Mouse (Mus musculus) embryo, embryonic 10 days (tissue): Measurements from ENCODE around the gene Nr5a2.

Experiments used
- DNase-seq: peaks from one replicate; pipeline ENCODE4 v3.0.0-alpha.2; 2015; ENCODE audit warnings: low spot score

Gene Nr5a2

GRCm38 (mm10) chr1:136910144-136910543, 50.1 kb downstream of the Nr5a2 start:
- DNase-seq = no peak

GRCm38 (mm10) chr1:136909494-136910037, 50.7 kb downstream of the Nr5a2 start:
- no peak for DNase-seq

- no peak for DNase-seq
Measured at GRCm38 (mm10) chr1:136898130-136898529, 62.1 kb downstream of the Nr5a2 start.

DNA sequence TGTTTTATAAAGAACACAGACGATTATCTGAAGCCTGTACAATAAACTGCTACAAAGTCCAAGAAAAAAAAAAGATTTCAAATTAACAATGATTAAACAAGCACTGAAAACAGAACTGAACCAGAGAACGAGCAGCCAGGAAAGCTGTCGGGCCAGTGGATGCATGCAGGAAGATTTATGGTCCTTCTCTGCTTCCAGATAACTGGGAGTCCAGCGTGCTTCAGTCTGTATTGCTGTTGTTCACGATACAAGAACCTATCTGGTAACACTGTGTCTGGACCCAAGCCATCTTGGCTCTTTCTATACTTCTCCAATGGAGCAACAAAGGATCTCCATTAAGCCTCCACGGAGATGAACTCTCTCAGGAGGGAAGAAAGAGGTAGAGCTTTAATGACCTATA, 63.9 kb downstream of the Nr5a2 start:
- no peak for DNase-seq

- no peak for DNase-seq
Measured at GRCm38 (mm10) chr1:136895877-136896276, 64.4 kb downstream of the Nr5a2 start.

- no peak for DNase-seq
Measured at GRCm38 (mm10) chr1:136894753-136895152, 65.5 kb downstream of the Nr5a2 start.

GRCm38 (mm10) chr1:136893162-136893561, 67.1 kb downstream of the Nr5a2 start:
- DNase-seq = no peak

- no peak for DNase-seq
Measured at GRCm38 (mm10) chr1:136890439-136890838, 69.8 kb downstream of the Nr5a2 start.

GRCm38 (mm10) chr1:136888704-136889103, 71.5 kb downstream of the Nr5a2 start:
- DNase-seq = no peak

DNA sequence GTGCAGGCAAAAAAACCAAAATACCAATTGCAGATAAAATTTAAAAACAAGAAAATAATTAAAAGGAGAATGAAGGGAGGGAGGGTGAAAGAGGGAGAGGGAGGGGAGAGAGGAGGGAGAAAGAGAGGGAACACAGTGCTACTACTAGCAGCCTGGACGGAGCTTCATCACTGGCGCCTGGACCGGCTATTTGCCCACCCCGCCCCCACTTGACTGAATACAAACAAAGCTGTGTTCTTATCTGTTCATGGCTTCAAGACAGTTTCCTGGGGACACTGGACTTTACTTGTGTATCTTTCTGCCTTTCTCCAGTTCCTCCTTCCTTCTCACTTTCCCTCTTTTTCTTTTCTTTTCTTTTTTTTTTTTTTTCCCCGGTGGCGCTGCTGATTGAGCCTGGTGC, 73.6 kb downstream of the Nr5a2 start:
- no peak for DNase-seq

DNA sequence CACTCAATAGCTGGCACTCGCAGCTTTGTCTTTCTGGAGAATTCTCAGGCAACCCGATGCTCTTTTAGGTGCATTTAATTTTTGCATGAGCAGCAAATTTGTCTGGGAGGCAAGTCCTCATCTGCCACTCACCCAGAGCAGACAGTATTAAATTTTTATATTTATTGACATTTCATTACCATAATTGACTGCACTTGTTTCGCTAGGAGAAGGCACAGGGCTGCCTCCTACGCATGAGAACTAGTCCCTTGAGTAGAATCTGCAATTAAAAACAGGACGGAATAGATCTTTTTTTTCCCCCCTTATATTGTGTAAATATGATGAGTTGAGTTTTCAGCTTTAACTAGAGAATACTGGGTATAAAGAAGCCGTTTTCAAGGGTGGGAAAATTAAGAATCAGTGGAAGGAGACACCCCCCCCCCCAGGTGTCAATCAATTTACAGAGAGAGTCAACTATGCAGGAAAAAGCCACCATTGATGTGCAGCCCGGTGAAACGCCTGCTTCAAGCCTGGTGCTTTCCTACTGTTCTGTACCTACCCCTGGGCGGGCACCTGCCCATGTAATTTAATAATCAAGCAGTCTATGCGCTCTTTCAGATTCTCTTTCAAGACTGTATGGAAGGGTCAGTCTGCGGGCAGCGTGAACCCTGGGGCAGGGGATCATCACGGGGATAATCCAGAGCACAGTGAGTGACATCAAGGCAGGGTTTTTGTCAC, 76.6 kb downstream of the Nr5a2 start:
- no peak for DNase-seq

GRCm38 (mm10) chr1:136880260-136880659, 80.0 kb downstream of the Nr5a2 start:
- no peak for DNase-seq

GRCm38 (mm10) chr1:136875006-136875405, 85.2 kb downstream of the Nr5a2 start:
- DNase-seq = no peak

- DNase-seq = no peak
Measured at GRCm38 (mm10) chr1:136868955-136869354, 91.3 kb downstream of the Nr5a2 start.

GRCm38 (mm10) chr1:136868285-136868684, 92.0 kb downstream of the Nr5a2 start:
- no peak for DNase-seq

DNA sequence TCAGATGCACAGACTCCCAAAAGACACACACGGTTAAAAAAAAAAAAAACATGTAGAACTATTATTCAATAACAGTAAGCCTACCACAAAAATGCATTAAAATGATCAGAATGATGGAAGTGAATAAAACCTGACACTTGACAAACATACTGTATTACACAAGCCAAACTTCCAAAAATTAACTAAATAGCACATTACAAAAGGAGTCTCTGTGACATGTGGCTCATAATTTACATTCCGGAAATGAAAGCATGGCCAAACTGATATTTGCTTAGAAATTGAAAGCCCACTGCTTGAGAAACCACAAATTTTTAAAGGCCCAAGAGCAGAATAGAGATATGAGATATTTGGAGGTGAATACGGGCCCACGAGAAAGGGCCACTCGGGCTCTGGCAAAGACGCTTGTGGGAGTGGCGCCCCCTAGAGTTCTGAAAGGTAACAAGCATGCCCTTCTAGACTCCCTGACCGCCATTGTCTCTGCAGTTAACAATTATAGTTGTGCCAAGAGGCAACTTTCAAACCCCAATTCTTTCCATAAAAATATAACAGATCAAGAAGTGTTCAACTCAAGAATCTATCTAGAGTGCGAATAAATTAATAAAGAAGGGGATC, 93.7 kb downstream of the Nr5a2 start:
- no peak for DNase-seq

DNA sequence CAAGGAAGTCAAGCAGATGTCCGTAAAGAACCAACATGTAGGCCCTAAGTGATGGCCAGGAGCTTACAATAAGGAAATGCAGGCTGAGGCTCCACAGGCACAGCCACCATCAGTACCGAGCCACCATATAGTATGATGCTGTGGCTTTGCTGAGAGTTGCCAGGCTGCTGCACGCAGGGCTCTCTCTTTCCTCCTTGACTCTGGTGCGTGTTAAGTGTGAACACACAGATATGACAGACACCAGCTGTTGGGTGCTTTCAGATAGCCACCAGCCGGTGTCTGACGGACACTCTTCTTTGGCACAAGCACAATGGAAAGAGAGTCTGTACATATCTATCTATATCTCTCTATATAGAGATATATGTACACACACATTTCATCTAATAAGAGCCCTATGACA, 97.0 kb downstream of the Nr5a2 start:
- DNase-seq = no peak

DNA sequence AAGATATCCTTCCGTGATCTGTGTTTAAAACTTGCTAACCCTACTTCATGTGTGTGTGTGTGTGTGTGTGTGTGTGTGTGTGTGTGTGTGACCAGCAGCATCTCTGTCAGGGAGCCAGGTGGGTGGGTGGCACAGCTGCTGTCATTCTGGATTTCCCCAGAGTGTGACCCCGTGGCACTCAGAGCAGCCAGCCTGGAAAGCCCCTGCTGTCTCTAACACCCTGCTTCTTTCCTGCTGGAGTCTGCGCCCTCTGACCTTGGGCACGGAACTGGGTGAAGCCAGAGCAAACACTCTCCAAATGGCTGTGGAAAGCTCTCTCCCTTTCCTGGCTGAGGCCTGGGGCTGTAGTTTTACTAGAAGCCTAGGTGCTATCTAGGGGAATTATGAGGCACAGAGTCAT, 100.8 kb downstream of the Nr5a2 start:
- DNase-seq = peak; percentile 24

- DNase-seq = no peak
Measured at GRCm38 (mm10) chr1:136858724-136859123, 101.5 kb downstream of the Nr5a2 start.

DNA sequence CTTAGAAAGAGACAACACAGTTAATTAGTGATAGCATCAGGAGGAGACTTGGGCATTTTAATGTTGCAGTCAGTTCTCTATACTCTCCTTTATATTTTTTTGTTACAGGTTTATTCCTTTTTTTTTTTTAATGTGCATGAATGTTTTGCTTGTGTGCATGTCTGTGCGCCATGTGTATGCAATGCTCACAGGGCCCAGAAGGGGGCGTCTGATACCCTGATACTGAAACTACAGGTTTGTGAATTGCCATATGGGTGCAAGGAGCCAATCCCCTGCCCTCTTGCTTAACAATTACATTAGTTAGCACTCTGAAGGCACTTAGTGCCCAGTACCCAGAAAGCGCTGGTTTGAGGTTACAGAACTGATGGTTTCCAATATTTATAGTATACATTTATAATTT, 104.1 kb downstream of the Nr5a2 start:
- no peak for DNase-seq

GRCm38 (mm10) chr1:136848791-136849190, 111.5 kb downstream of the Nr5a2 start:
- no peak for DNase-seq

GRCm38 (mm10) chr1:136846081-136846480, 114.2 kb downstream of the Nr5a2 start:
- no peak for DNase-seq

DNA sequence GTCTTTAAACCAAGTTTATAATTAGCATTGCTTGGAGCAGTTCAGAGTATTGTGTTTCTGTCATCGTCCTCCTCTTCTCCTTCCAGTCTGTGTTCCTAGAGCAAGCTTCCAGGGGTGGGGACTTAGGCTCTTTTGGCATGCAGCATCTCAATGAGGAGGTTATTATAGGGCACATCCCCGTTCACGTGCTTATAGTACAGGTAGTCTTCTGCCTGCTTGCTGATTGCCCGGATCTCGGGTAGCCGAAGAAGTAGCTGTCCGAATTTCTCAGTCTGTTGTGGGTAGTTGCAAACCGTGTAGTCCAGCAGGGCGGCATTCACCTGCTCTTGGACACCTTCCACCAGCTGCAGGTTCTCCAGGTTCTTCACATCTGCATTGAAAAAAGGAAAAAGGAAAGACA, 114.9 kb downstream of the Nr5a2 start:
- DNase-seq = no peak

DNA sequence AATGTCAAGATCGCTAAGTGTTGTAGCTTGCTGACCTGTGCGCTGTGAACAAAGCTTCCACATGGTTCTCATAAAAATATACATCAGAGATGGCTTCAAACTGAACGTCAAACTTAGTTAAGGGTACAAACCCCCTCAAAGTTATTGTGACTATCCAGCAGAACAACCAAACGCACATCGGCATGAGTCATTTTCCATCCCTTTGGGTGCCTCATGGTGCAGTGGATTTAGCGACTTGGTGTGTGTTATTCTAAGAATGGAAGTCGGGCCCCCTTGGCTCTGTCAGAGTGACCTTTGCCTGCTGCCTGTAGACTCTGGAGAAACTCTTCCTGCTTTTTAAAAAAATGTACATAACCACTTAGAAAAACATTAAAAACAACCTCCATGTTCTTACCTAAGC, 119.7 kb downstream of the Nr5a2 start:
- DNase-seq = peak; percentile 28
